Mouse (Mus musculus): Measurements from ENCODE around the gene Vash2. TPM values are rescaled to one million over a fixed set of nuclear protein-coding genes. Genes with fewer than 3 reads are reported as not detected.
A peak's percentile ranks its signal among the peaks of the same experiment; 100 is the strongest.

Gene Vash2
- polyA plus RNA-seq, 1 experiment from 2014 or later: 3.9 TPM

GRCm38 (mm10) chr1:190953009-190953408 lies 26.1 kb downstream of the Vash2 start:
- Histone ChIP-seq H3K9me3 (ENCODE audit: control insufficient read depth) (no peaks in the 10 kb centered on the region), H3K36me3 (ENCODE audit: control insufficient read depth, insufficient read depth) (peaks cover 13% of the 10 kb centered on the region), H3K4me2 (replicated peaks; ENCODE audit: low read depth) (no peak overlapping the region), H3K9ac (ENCODE audit: low read depth, low read length) (no peak overlapping the region), H3K27ac (ENCODE audit: low read depth, low read length) (no peak overlapping the region), H3K27me3 (replicated peaks; ENCODE audit: control insufficient read depth, insufficient read depth, low read length) (no peaks in the 10 kb centered on the region), H3K4me1 (replicated peaks; ENCODE audit: control insufficient read depth, insufficient read depth, low read length) (no peaks in the 10 kb centered on the region), H3K4me3 (ENCODE audit: low read depth, low read length) (no peak overlapping the region)
- ATAC-seq: no peak
- TF ChIP-seq CTCF (IDR thresholded peaks at IDR 0.05; ENCODE audit: low read depth): no peak
- 64% methylated on average over 3 of the region's 3 CpGs for WGBS

GRCm38 (mm10) chr1:190951014-190951413 lies 28.1 kb downstream of the Vash2 start:
- Histone ChIP-seq H3K9me3 (ENCODE audit: control insufficient read depth) (no peaks in the 10 kb centered on the region), H3K27ac (ENCODE audit: low read depth, low read length) (no peak overlapping the region), H3K27me3 (replicated peaks; ENCODE audit: control insufficient read depth, insufficient read depth, low read length) (no peaks in the 10 kb centered on the region), H3K4me2 (replicated peaks; ENCODE audit: low read depth) (no peak overlapping the region), H3K36me3 (ENCODE audit: control insufficient read depth, insufficient read depth) (peaks cover 12% of the 10 kb centered on the region), H3K9ac (ENCODE audit: low read depth, low read length) (no peak overlapping the region), H3K4me3 (ENCODE audit: low read depth, low read length) (no peak overlapping the region), H3K4me1 (replicated peaks; ENCODE audit: control insufficient read depth, insufficient read depth, low read length) (no peaks in the 10 kb centered on the region)
- no peak for ATAC-seq
- TF ChIP-seq CTCF (IDR thresholded peaks at IDR 0.05; ENCODE audit: low read depth): no peak
- WGBS: 78% methylated on average over 5 of the region's 5 CpGs

- peaks cover 24% of the 10 kb centered on the region for H3K36me3 ChIP-seq (ENCODE audit: control insufficient read depth, insufficient read depth)
- H3K9me3 ChIP-seq (ENCODE audit: control insufficient read depth): no peaks in the 10 kb centered on the region
- no peak overlapping the region for H3K4me3 ChIP-seq (ENCODE audit: low read depth, low read length)
- TF ChIP-seq CTCF (IDR thresholded peaks at IDR 0.05; ENCODE audit: low read depth): no peak
- no peaks in the 10 kb centered on the region for H3K4me1 ChIP-seq (replicated peaks; ENCODE audit: control insufficient read depth, insufficient read depth, low read length)
- H3K27me3 ChIP-seq (replicated peaks; ENCODE audit: control insufficient read depth, insufficient read depth, low read length): no peaks in the 10 kb centered on the region
- no peak overlapping the region for H3K9ac ChIP-seq (ENCODE audit: low read depth, low read length)
- H3K27ac ChIP-seq (ENCODE audit: low read depth, low read length): no peak overlapping the region
- no peak for ATAC-seq
- WGBS: 91% methylated on average over 17 of the region's 17 CpGs
- H3K4me2 ChIP-seq (replicated peaks; ENCODE audit: low read depth): no peak overlapping the region
Measured at GRCm38 (mm10) chr1:190948846-190949245, 30.2 kb downstream of the Vash2 start.

GRCm38 (mm10) chr1:190948439-190948838 lies 30.7 kb downstream of the Vash2 start:
- TF ChIP-seq CTCF (IDR thresholded peaks at IDR 0.05; ENCODE audit: low read depth): no peak
- no peak for ATAC-seq
- Histone ChIP-seq H3K4me2 (replicated peaks; ENCODE audit: low read depth) (no peak overlapping the region), H3K4me1 (replicated peaks; ENCODE audit: control insufficient read depth, insufficient read depth, low read length) (no peaks in the 10 kb centered on the region), H3K4me3 (ENCODE audit: low read depth, low read length) (no peak overlapping the region), H3K36me3 (ENCODE audit: control insufficient read depth, insufficient read depth) (peaks cover 28% of the 10 kb centered on the region), H3K27me3 (replicated peaks; ENCODE audit: control insufficient read depth, insufficient read depth, low read length) (no peaks in the 10 kb centered on the region), H3K9ac (ENCODE audit: low read depth, low read length) (no peak overlapping the region), H3K27ac (ENCODE audit: low read depth, low read length) (no peak overlapping the region), H3K9me3 (ENCODE audit: control insufficient read depth) (no peaks in the 10 kb centered on the region)
- 75% methylated on average over 7 of the region's 7 CpGs for WGBS

GRCm38 (mm10) chr1:190947986-190948385 lies 31.1 kb downstream of the Vash2 start:
- no peak overlapping the region for H3K4me3 ChIP-seq (ENCODE audit: low read depth, low read length)
- no peak overlapping the region for H3K4me2 ChIP-seq (replicated peaks; ENCODE audit: low read depth)
- H3K27ac ChIP-seq (ENCODE audit: low read depth, low read length): no peak overlapping the region
- H3K9me3 ChIP-seq (ENCODE audit: control insufficient read depth): no peaks in the 10 kb centered on the region
- no peaks in the 10 kb centered on the region for H3K27me3 ChIP-seq (replicated peaks; ENCODE audit: control insufficient read depth, insufficient read depth, low read length)
- no peak overlapping the region for H3K9ac ChIP-seq (ENCODE audit: low read depth, low read length)
- WGBS: 81% methylated on average over 5 of the region's 5 CpGs
- no peaks in the 10 kb centered on the region for H3K4me1 ChIP-seq (replicated peaks; ENCODE audit: control insufficient read depth, insufficient read depth, low read length)
- ATAC-seq: no peak
- peaks cover 33% of the 10 kb centered on the region for H3K36me3 ChIP-seq (ENCODE audit: control insufficient read depth, insufficient read depth)
- no peak for TF ChIP-seq CTCF (IDR thresholded peaks at IDR 0.05; ENCODE audit: low read depth)

- no peaks in the 10 kb centered on the region for H3K27me3 ChIP-seq (replicated peaks; ENCODE audit: control insufficient read depth, insufficient read depth, low read length)
- WGBS: 50% methylated on average over 6 of the region's 6 CpGs
- no peak overlapping the region for H3K9ac ChIP-seq (ENCODE audit: low read depth, low read length)
- no peaks in the 10 kb centered on the region for H3K4me1 ChIP-seq (replicated peaks; ENCODE audit: control insufficient read depth, insufficient read depth, low read length)
- TF ChIP-seq CTCF (IDR thresholded peaks at IDR 0.05; ENCODE audit: low read depth): peak; percentile 94
- no peaks in the 10 kb centered on the region for H3K9me3 ChIP-seq (ENCODE audit: control insufficient read depth)
- H3K4me3 ChIP-seq (ENCODE audit: low read depth, low read length): no peak overlapping the region
- H3K27ac ChIP-seq (ENCODE audit: low read depth, low read length): no peak overlapping the region
- ATAC-seq: peak; percentile 67; the same call in 1 of the 2 replicates
- no peak overlapping the region for H3K4me2 ChIP-seq (replicated peaks; ENCODE audit: low read depth)
- peaks cover 64% of the 10 kb centered on the region for H3K36me3 ChIP-seq (ENCODE audit: control insufficient read depth, insufficient read depth)
Measured at GRCm38 (mm10) chr1:190944109-190944760, 34.9 kb downstream of the Vash2 start.
